Mouse (Mus musculus) neural tube, embryonic 11.5 days (tissue): Measurements from ENCODE around the gene Hpn. TPM values are rescaled to one million over a fixed set of nuclear protein-coding genes. Genes with fewer than 3 reads are reported as not detected.

Source experiments
- ATAC-seq: fragments of 200-750 bp; cut with Nextera tagmentation; 2 replicates; pipeline ENCODE4 v1.8.0; 2017; ENCODE audit warnings: moderate number of reproducible peaks, mild to moderate bottlenecking, moderate TSS enrichment, moderate library complexity; ENCODE audit not compliant: insufficient read depth, low FRiP score, low TSS enrichment
- DNase-seq: peaks from one replicate; pipeline ENCODE4 v3.0.0-alpha.2; 2015; ENCODE audit warnings: low spot score
- H3K27ac ChIP-seq: fragments of 300-500 bp; sonication (generic); 2 replicates; pipeline ENCODE4 v1.5.1; 2014; ENCODE audit warnings: low read depth, mild to moderate bottlenecking, low read length
- H3K27me3 ChIP-seq: fragments of 300-500 bp; sonication (generic); 2 replicates; pipeline ENCODE4 v1.6.1; 2014; ENCODE audit warnings: mild to moderate bottlenecking, low read length, mixed read lengths; ENCODE audit not compliant: control insufficient read depth, insufficient read depth
- H3K36me3 ChIP-seq: fragments of 300-500 bp; sonication (generic); 2 replicates; pipeline ENCODE4 v1.6.1; 2014; ENCODE audit warnings: mild to moderate bottlenecking, low read length, moderate library complexity, mixed read lengths; ENCODE audit not compliant: control insufficient read depth, insufficient read depth
- H3K4me1 ChIP-seq: fragments of 300-500 bp; sonication (generic); 2 replicates; pipeline ENCODE4 v1.6.1; 2014; ENCODE audit warnings: low read length, mixed read lengths; ENCODE audit not compliant: control insufficient read depth, insufficient read depth
- H3K4me2 ChIP-seq: fragments of 300-500 bp; sonication (generic); 2 replicates; pipeline ENCODE4 v1.6.1; 2014; ENCODE audit warnings: low read depth, mild to moderate bottlenecking, moderate library complexity
- H3K4me3 ChIP-seq: fragments of 300-500 bp; sonication (generic); 2 replicates; pipeline ENCODE4 v1.5.1; 2014; ENCODE audit warnings: low read depth, low read length
- H3K9ac ChIP-seq: fragments of 300-500 bp; sonication (generic); 2 replicates; pipeline ENCODE4 v1.6.1; 2014; ENCODE audit warnings: mild to moderate bottlenecking, low read length
- H3K9me3 ChIP-seq: fragments of 300-500 bp; sonication (generic); 2 replicates; pipeline ENCODE4 v1.6.1; 2016; ENCODE audit warnings: low read length; ENCODE audit not compliant: control insufficient read depth
- WGBS: fragments of 180-500 bp; shearing (Covaris S2); extraction: QIAGEN DNeasy Blood & Tissue Kit; methylation state at CpG from one replicate; pipeline ENCODE4 v1.1.7; 2014; 5-methylcytosine and 5-hydroxymethylcytosine counted together
- polyA plus RNA-seq: library from polyadenylated mRNA; unstranded; fragments of >200 nt; fragmentation: Nextera tagmentation; extraction: Ambion mirVana; gene quantifications from 2 replicates; pipeline ENCODE4 v1.2.1, GENCODE M21; 2014

Gene Hpn
- polyA plus RNA-seq, 1 experiment from 2014 or later, result 1.6 TPM

GRCm38 (mm10) chr7:31148086-31148485, 33.0 kb upstream of the Hpn start:
- Histone ChIP-seq H3K4me3 (no peak overlapping the region), H3K4me2 (peak overlapping the region; percentile 72), H3K27ac (peak overlapping the region; percentile 97), H3K9me3 (no peaks in the 10 kb centered on the region), H3K4me1 (peaks cover 11% of the 10 kb centered on the region; the same call in 1 of the 2 replicates), H3K36me3 (peaks cover 9% of the 10 kb centered on the region), H3K9ac (peak overlapping the region; percentile 98), H3K27me3 (no peaks in the 10 kb centered on the region)
- DNase-seq (no peak), ATAC-seq (no peak)
- WGBS, result 84% methylated on average over 3 of the region's 3 CpGs

GRCm38 (mm10) chr7:31145596-31146160, 30.6 kb upstream of the Hpn start:
- peaks cover 30% of the 10 kb centered on the region for H3K36me3 ChIP-seq
- H3K4me1 ChIP-seq, result peaks cover 6% of the 10 kb centered on the region; the same call in 1 of the 2 replicates
- no peak for ATAC-seq
- H3K4me2 ChIP-seq, result no peak overlapping the region
- no peak overlapping the region for H3K4me3 ChIP-seq
- whole genome bisulfite sequencing, result 50% methylated on average over 12 of the region's 12 CpGs
- H3K9ac ChIP-seq, result no peak overlapping the region
- no peaks in the 10 kb centered on the region for H3K9me3 ChIP-seq
- no peak for DNase-seq
- H3K27me3 ChIP-seq, result no peaks in the 10 kb centered on the region
- no peak overlapping the region for H3K27ac ChIP-seq

- H3K27ac ChIP-seq, result no peak overlapping the region
- H3K9ac ChIP-seq, result no peak overlapping the region
- H3K9me3 ChIP-seq, result no peaks in the 10 kb centered on the region
- no peak overlapping the region for H3K4me2 ChIP-seq
- peaks cover 6% of the 10 kb centered on the region; the same call in 1 of the 2 replicates for H3K4me1 ChIP-seq
- no peak for ATAC-seq
- H3K36me3 ChIP-seq, result peaks cover 35% of the 10 kb centered on the region
- no peak for DNase-seq
- no peak overlapping the region for H3K4me3 ChIP-seq
- H3K27me3 ChIP-seq, result no peaks in the 10 kb centered on the region
- 97% methylated on average over 16 of the region's 16 CpGs for WGBS
Measured at GRCm38 (mm10) chr7:31144886-31145285, 29.8 kb upstream of the Hpn start.

- Histone ChIP-seq H3K9me3 (no peaks in the 10 kb centered on the region), H3K9ac (no peak overlapping the region), H3K36me3 (peaks cover 65% of the 10 kb centered on the region), H3K4me2 (no peak overlapping the region), H3K4me3 (no peak overlapping the region), H3K27ac (no peak overlapping the region), H3K4me1 (no peaks in the 10 kb centered on the region), H3K27me3 (no peaks in the 10 kb centered on the region)
- no peak for DNase-seq
- WGBS, result 95% methylated on average over 10 of the region's 10 CpGs
- no peak for ATAC-seq
Measured at GRCm38 (mm10) chr7:31140941-31141340, 25.9 kb upstream of the Hpn start.

GRCm38 (mm10) chr7:31140302-31140701, 25.2 kb upstream of the Hpn start:
- peaks cover 68% of the 10 kb centered on the region for H3K36me3 ChIP-seq
- no peak overlapping the region for H3K9ac ChIP-seq
- no peak overlapping the region for H3K4me3 ChIP-seq
- ATAC-seq (no peak), DNase-seq (no peak)
- 94% methylated on average over 4 of the region's 4 CpGs for WGBS
- H3K27ac ChIP-seq, result no peak overlapping the region
- no peaks in the 10 kb centered on the region for H3K9me3 ChIP-seq
- no peaks in the 10 kb centered on the region for H3K27me3 ChIP-seq
- H3K4me2 ChIP-seq, result no peak overlapping the region
- no peaks in the 10 kb centered on the region for H3K4me1 ChIP-seq

GRCm38 (mm10) chr7:31139765-31140164, 24.7 kb upstream of the Hpn start:
- no peak overlapping the region for H3K4me2 ChIP-seq
- H3K4me1 ChIP-seq, result no peaks in the 10 kb centered on the region
- peak; percentile 58 for DNase-seq
- whole genome bisulfite sequencing, result 67% methylated on average over 5 of the region's 5 CpGs
- no peak overlapping the region for H3K4me3 ChIP-seq
- no peaks in the 10 kb centered on the region for H3K9me3 ChIP-seq
- no peak overlapping the region for H3K27ac ChIP-seq
- peaks cover 72% of the 10 kb centered on the region for H3K36me3 ChIP-seq
- H3K9ac ChIP-seq, result no peak overlapping the region
- H3K27me3 ChIP-seq, result no peaks in the 10 kb centered on the region
- no peak; the same call in 1 of the 2 replicates for ATAC-seq

GRCm38 (mm10) chr7:31135717-31136116, 20.6 kb upstream of the Hpn start:
- Histone ChIP-seq H3K36me3 (peaks cover 81% of the 10 kb centered on the region), H3K9me3 (no peaks in the 10 kb centered on the region), H3K4me3 (no peak overlapping the region), H3K27ac (no peak overlapping the region), H3K27me3 (no peaks in the 10 kb centered on the region), H3K4me1 (no peaks in the 10 kb centered on the region), H3K4me2 (no peak overlapping the region), H3K9ac (no peak overlapping the region)
- ATAC-seq (no peak), DNase-seq (no peak)
- WGBS, result 93% methylated on average over 10 of the region's 10 CpGs

- no peak overlapping the region for H3K9ac ChIP-seq
- peaks cover 63% of the 10 kb centered on the region for H3K36me3 ChIP-seq
- no peak overlapping the region for H3K4me3 ChIP-seq
- no peak overlapping the region for H3K27ac ChIP-seq
- 90% methylated on average over 4 of the region's 4 CpGs for WGBS
- peaks cover 13% of the 10 kb centered on the region for H3K27me3 ChIP-seq
- no peaks in the 10 kb centered on the region for H3K9me3 ChIP-seq
- ATAC-seq, result no peak
- no peak for DNase-seq
- no peak overlapping the region for H3K4me2 ChIP-seq
- H3K4me1 ChIP-seq, result 0 out of 2 replicates have a peak, but pooled peaks cover 3% of the 10 kb centered on the region
Measured at GRCm38 (mm10) chr7:31131866-31132265, 16.8 kb upstream of the Hpn start.

- Histone ChIP-seq H3K27me3 (peaks cover 23% of the 10 kb centered on the region), H3K9me3 (no peaks in the 10 kb centered on the region), H3K9ac (no peak overlapping the region), H3K27ac (no peak overlapping the region), H3K4me1 (0 out of 2 replicates have a peak, but pooled peaks cover 9% of the 10 kb centered on the region), H3K4me2 (no peak overlapping the region), H3K4me3 (no peak overlapping the region), H3K36me3 (peaks cover 54% of the 10 kb centered on the region)
- DNase-seq, result peak; percentile 56
- WGBS, result 38% methylated on average over 4 of the region's 4 CpGs
- ATAC-seq, result 0 out of 2 replicates have a peak, but pooled peaks have one; percentile 25
Measured at GRCm38 (mm10) chr7:31130841-31131240, 15.8 kb upstream of the Hpn start.
